Mouse (Mus musculus): Measurements from ENCODE around the gene Col25a1. TPM values are rescaled to one million over a fixed set of nuclear protein-coding genes. Genes with fewer than 3 reads are reported as not detected.

Gene Col25a1
- 1.0 and 1.1 TPM in 2 replicates for polyA plus RNA-seq (2012; rRNA removed)

DNA sequence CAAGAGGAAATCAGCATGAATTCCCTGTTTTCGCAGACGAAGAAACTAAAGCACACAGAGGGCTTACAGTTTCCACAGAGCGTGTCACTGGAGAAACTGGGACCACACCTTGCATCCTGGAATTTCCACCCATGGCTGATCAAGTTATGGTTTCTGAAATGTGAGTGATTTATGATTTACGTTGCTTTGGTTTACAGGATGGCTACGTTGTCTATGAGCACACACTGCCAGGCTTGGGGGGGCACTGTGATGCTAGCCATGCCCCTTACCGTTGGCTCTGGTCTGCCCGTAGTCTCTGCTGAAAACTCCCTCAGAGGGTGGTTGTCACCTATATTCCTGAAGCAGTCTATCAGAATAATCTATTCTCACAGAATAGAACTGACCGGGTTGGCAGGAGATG, at the start of gene Col25a1:
TSS of gene Col25a1 (plus strand) at position 301 of the 400 bp plus-strand sequence.

GRCm38 (mm10) chr3:130617439-130617898, 486.2 kb downstream of the Col25a1 start, which contains the start of gene Etnppl:
TSS of gene Etnppl (plus strand) at chr3:130617448.

Other genes with a start within 250 kb of the Col25a1 start
- gene Casp6, start 230.1 kb upstream of the Col25a1 start, polyA plus RNA-seq (2012; rRNA removed): 19.8 and 23.5 TPM in 2 replicates
- 6.4 TPM in 2 replicates for gene Mcub, start 161.3 kb upstream of the Col25a1 start, polyA plus RNA-seq (2012; rRNA removed)
- gene Sec24b, start 69.9 kb upstream of the Col25a1 start, polyA plus RNA-seq (2012; rRNA removed): 15.2 and 16.9 TPM in 2 replicates